Mouse (Mus musculus): ENCODE data around the gene Psors1c2. TPM values are rescaled to one million over a fixed set of nuclear protein-coding genes. Genes with fewer than 3 reads are reported as not detected.

The Psors1c2 gene
- polyA plus RNA-seq, 2 experiments = 0.39 to 1.0 TPM

GRCm38 (mm10) chr17:35517526-35517925 is 15.5 kb upstream of the Psors1c2 start:
- H3K9ac ChIP-seq (ENCODE audit: low read depth, low read length, severe bottlenecking) = peak overlapping the region; percentile 66
- peaks cover 6% of the 10 kb centered on the region for H3K36me3 ChIP-seq (ENCODE audit: control insufficient read depth, insufficient read depth, low read length)
- TF ChIP-seq POLR2A (IDR thresholded peaks at IDR 0.05; ENCODE audit: borderline replicate concordance, extremely low read depth, insufficient read depth, insufficient read length) = no peak
- H3K4me3 ChIP-seq (replicated peaks; ENCODE audit: low read length) = peak overlapping the region; percentile 59
- ATAC-seq (ENCODE audit: low FRiP score, low read depth) (no peak), DNase-seq (ENCODE audit: low spot score) (peak; percentile 34)
- no peaks in the 10 kb centered on the region for H3K9me3 ChIP-seq (ENCODE audit: control insufficient read depth, low read length)
- H3K27me3 ChIP-seq (ENCODE audit: control insufficient read depth, insufficient read depth, low read length) = no peaks in the 10 kb centered on the region
- peak overlapping the region; percentile 81 for H3K4me2 ChIP-seq (replicated peaks; ENCODE audit: low read depth, low read length, severe bottlenecking)
- WGBS = 4% methylated on average over 12 of the region's 12 CpGs
- peaks cover 16% of the 10 kb centered on the region for H3K4me1 ChIP-seq (ENCODE audit: control insufficient read depth, insufficient read depth, low read length)
- 0 out of 2 replicates have a peak overlapping the region, but pooled peaks have one; percentile 26 for H3K27ac ChIP-seq (replicated peaks; ENCODE audit: low read depth, low read length)

- H3K4me2 ChIP-seq (replicated peaks; ENCODE audit: low read depth, low read length, severe bottlenecking) = no peak overlapping the region
- H3K9ac ChIP-seq (ENCODE audit: low read depth, low read length, severe bottlenecking) = no peak overlapping the region
- no peaks in the 10 kb centered on the region for H3K4me1 ChIP-seq (ENCODE audit: control insufficient read depth, insufficient read depth, low read length)
- DNase-seq (ENCODE audit: low spot score) (no peak), ATAC-seq (ENCODE audit: low FRiP score, low read depth) (no peak)
- no peaks in the 10 kb centered on the region for H3K9me3 ChIP-seq (ENCODE audit: control insufficient read depth, low read length)
- H3K27ac ChIP-seq (replicated peaks; ENCODE audit: low read depth, low read length) = no peak overlapping the region
- no peak overlapping the region for H3K4me3 ChIP-seq (replicated peaks; ENCODE audit: low read length)
- peaks cover 55% of the 10 kb centered on the region for H3K36me3 ChIP-seq (ENCODE audit: control insufficient read depth, insufficient read depth, low read length)
- TF ChIP-seq POLR2A (IDR thresholded peaks at IDR 0.05; ENCODE audit: borderline replicate concordance, extremely low read depth, insufficient read depth, insufficient read length) = no peak
- H3K27me3 ChIP-seq (ENCODE audit: control insufficient read depth, insufficient read depth, low read length) = no peaks in the 10 kb centered on the region
- WGBS = 87% methylated on average over 9 of the region's 9 CpGs
Observed at GRCm38 (mm10) chr17:35524354-35524753, 8.6 kb upstream of the Psors1c2 start.

DNA sequence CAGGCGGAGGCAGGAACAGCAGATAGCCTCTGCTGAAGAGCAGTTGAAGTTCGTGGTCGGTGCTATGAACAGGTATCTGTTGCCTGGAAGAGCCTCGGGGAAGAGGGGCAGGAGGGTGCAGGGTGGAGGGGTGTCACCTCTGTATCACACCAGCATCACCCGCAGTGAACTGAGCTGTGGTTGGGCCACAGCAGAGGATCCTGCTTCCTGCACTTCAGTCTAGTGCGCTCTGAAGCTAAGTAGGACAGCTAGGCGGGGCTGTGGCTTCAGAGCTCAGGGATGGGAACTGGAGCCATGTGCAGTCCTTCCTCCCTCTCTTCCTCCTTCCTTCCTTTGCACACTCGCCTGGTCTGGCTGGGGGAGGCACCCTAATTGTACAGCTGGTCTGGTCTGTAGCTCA is 6.4 kb upstream of the Psors1c2 start:
- H3K27ac ChIP-seq (replicated peaks; ENCODE audit: low read depth, low read length) = no peak overlapping the region
- no peaks in the 10 kb centered on the region for H3K9me3 ChIP-seq (ENCODE audit: control insufficient read depth, low read length)
- no peak overlapping the region for H3K9ac ChIP-seq (ENCODE audit: low read depth, low read length, severe bottlenecking)
- DNase-seq (ENCODE audit: low spot score) (no peak), ATAC-seq (ENCODE audit: low FRiP score, low read depth) (no peak)
- H3K4me3 ChIP-seq (replicated peaks; ENCODE audit: low read length) = no peak overlapping the region
- H3K4me2 ChIP-seq (replicated peaks; ENCODE audit: low read depth, low read length, severe bottlenecking) = no peak overlapping the region
- WGBS = 77% methylated on average over 8 of the region's 8 CpGs
- H3K36me3 ChIP-seq (ENCODE audit: control insufficient read depth, insufficient read depth, low read length) = peaks cover 71% of the 10 kb centered on the region
- TF ChIP-seq POLR2A (IDR thresholded peaks at IDR 0.05; ENCODE audit: borderline replicate concordance, extremely low read depth, insufficient read depth, insufficient read length) = no peak
- H3K27me3 ChIP-seq (ENCODE audit: control insufficient read depth, insufficient read depth, low read length) = no peaks in the 10 kb centered on the region
- H3K4me1 ChIP-seq (ENCODE audit: control insufficient read depth, insufficient read depth, low read length) = no peaks in the 10 kb centered on the region

- no peak for TF ChIP-seq POLR2A (IDR thresholded peaks at IDR 0.05; ENCODE audit: borderline replicate concordance, extremely low read depth, insufficient read depth, insufficient read length)
- H3K4me2 ChIP-seq (replicated peaks; ENCODE audit: low read depth, low read length, severe bottlenecking) = no peak overlapping the region
- H3K27me3 ChIP-seq (ENCODE audit: control insufficient read depth, insufficient read depth, low read length) = no peaks in the 10 kb centered on the region
- DNase-seq (ENCODE audit: low spot score) (no peak), ATAC-seq (ENCODE audit: low FRiP score, low read depth) (no peak)
- H3K4me3 ChIP-seq (replicated peaks; ENCODE audit: low read length) = no peak overlapping the region
- peaks cover 32% of the 10 kb centered on the region for H3K36me3 ChIP-seq (ENCODE audit: control insufficient read depth, insufficient read depth, low read length)
- H3K27ac ChIP-seq (replicated peaks; ENCODE audit: low read depth, low read length) = no peak overlapping the region
- H3K4me1 ChIP-seq (ENCODE audit: control insufficient read depth, insufficient read depth, low read length) = no peaks in the 10 kb centered on the region
- 7% methylated on average over 3 of the region's 3 CpGs for WGBS
- H3K9ac ChIP-seq (ENCODE audit: low read depth, low read length, severe bottlenecking) = no peak overlapping the region
- H3K9me3 ChIP-seq (ENCODE audit: control insufficient read depth, low read length) = no peaks in the 10 kb centered on the region
Observed at GRCm38 (mm10) chr17:35532360-35532759, 641 bp upstream of the Psors1c2 start.

GRCm38 (mm10) chr17:35534343-35534742 is 1.3 kb downstream of the Psors1c2 start:
- WGBS = 7% methylated on average over 6 of the region's 6 CpGs
- Histone ChIP-seq H3K27me3 (ENCODE audit: control insufficient read depth, insufficient read depth, low read length) (no peaks in the 10 kb centered on the region), H3K27ac (replicated peaks; ENCODE audit: low read depth, low read length) (no peak overlapping the region), H3K4me1 (ENCODE audit: control insufficient read depth, insufficient read depth, low read length) (no peaks in the 10 kb centered on the region), H3K36me3 (ENCODE audit: control insufficient read depth, insufficient read depth, low read length) (peaks cover 16% of the 10 kb centered on the region), H3K4me3 (replicated peaks; ENCODE audit: low read length) (no peak overlapping the region), H3K9me3 (ENCODE audit: control insufficient read depth, low read length) (no peaks in the 10 kb centered on the region), H3K9ac (ENCODE audit: low read depth, low read length, severe bottlenecking) (no peak overlapping the region), H3K4me2 (replicated peaks; ENCODE audit: low read depth, low read length, severe bottlenecking) (no peak overlapping the region)
- DNase-seq (ENCODE audit: low spot score) (peak; percentile 79), ATAC-seq (ENCODE audit: low FRiP score, low read depth) (peak; percentile 63; the same call in 1 of the 2 replicates)
- TF ChIP-seq POLR2A (IDR thresholded peaks at IDR 0.05; ENCODE audit: borderline replicate concordance, extremely low read depth, insufficient read depth, insufficient read length) = no peak

- Histone ChIP-seq H3K4me2 (replicated peaks; ENCODE audit: low read depth, low read length, severe bottlenecking) (no peak overlapping the region), H3K36me3 (ENCODE audit: control insufficient read depth, insufficient read depth, low read length) (no peaks in the 10 kb centered on the region), H3K4me3 (replicated peaks; ENCODE audit: low read length) (no peak overlapping the region), H3K27ac (replicated peaks; ENCODE audit: low read depth, low read length) (no peak overlapping the region), H3K4me1 (ENCODE audit: control insufficient read depth, insufficient read depth, low read length) (no peaks in the 10 kb centered on the region), H3K9me3 (ENCODE audit: control insufficient read depth, low read length) (no peaks in the 10 kb centered on the region), H3K9ac (ENCODE audit: low read depth, low read length, severe bottlenecking) (no peak overlapping the region), H3K27me3 (ENCODE audit: control insufficient read depth, insufficient read depth, low read length) (no peaks in the 10 kb centered on the region)
- TF ChIP-seq POLR2A (IDR thresholded peaks at IDR 0.05; ENCODE audit: borderline replicate concordance, extremely low read depth, insufficient read depth, insufficient read length) = no peak
- ATAC-seq (ENCODE audit: low FRiP score, low read depth) (no peak), DNase-seq (ENCODE audit: low spot score) (no peak)
- WGBS = 71% methylated on average over 4 of the region's 4 CpGs
Observed at GRCm38 (mm10) chr17:35537421-35537820, 4.4 kb downstream of the Psors1c2 start.

Data from limb, embryonic 14.5 days (tissue).